Mouse (Mus musculus): ENCODE results near the gene Tmem199. TPM values are rescaled to one million over a fixed set of nuclear protein-coding genes. Genes with fewer than 3 reads are reported as not detected.
A peak's percentile ranks its signal among the peaks of the same experiment; 100 is the strongest.

The Tmem199 gene
- polyA plus RNA-seq (2015; fragmentation: Nextera tagmentation; extraction: Ambion mirVana) = 88.0 and 91.8 TPM in 2 replicates

DNA sequence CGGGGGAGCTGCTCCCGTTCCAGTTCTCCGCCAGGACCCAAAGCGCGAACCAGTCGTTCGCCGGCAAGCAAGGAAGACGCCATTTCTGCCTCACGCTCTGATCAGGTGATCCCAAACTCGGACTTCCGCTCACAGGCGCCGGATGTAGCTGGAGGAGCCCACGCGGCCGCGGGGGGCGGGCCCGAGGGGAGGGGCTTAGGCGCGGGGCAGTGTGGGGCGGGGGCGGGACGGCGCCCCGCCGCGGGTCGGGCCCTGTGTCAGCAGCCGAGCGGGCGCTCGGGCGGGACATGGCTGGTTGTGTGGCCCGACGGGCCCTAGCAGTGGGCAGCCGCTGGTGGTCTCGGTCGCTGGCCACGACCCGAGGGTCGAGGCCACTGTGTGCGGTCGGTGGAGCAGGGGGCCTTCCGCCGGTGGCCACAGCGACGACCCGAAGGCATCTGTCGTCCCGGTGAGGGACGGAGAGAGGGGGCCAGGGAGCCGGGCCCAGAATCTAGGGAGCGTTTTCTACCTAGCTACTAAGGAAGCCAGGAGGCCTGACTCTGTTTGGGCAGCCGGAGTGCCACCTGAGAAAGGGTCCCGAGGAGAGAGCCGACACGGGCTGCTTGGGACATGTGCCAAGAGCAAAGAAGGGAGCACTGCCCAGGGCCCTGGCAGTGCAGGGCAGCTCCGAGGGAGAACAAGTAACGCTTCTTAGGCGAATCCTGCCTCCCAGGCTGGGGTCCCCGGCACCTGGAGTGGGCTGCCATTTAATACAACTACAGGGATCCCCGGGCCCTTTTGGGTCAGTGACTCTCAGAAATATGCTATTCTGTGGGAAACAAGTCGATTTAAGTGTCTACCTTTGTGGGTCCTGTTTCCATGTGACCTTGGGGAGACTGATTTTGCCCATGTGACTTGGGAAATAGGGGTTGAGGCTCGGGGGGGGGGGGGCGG, at the start of gene Tmem199, which contains the start of gene Poldip2:
Tmem199 (minus strand) TSS at position 148 of the 933 bp plus-strand sequence.
Poldip2 (plus strand) TSS at position 169 of the 933 bp plus-strand sequence.
- Histone ChIP-seq H3K36me3 (peaks cover 38% of the 10 kb centered on the region), H3K4me1 (replicated peaks) (peaks cover 22% of the 10 kb centered on the region), H3K27ac (replicated peaks) (peak within 1 kb of the TSS; percentile 84), H3K4me3 (peak within 1 kb of the TSS; percentile 74), H3K9me3 (no peaks in the 10 kb centered on the region), H3K27me3 (no peaks in the 10 kb centered on the region), H3K4me2 (peak within 1 kb of the TSS; percentile 82), H3K9ac (peak within 1 kb of the TSS; percentile 91)
- peak; percentile 90 for ATAC-seq (ENCODE audit: low FRiP score, low read depth)
- under 1% methylated on average over 63 of the region's 67 CpGs for WGBS

DNA sequence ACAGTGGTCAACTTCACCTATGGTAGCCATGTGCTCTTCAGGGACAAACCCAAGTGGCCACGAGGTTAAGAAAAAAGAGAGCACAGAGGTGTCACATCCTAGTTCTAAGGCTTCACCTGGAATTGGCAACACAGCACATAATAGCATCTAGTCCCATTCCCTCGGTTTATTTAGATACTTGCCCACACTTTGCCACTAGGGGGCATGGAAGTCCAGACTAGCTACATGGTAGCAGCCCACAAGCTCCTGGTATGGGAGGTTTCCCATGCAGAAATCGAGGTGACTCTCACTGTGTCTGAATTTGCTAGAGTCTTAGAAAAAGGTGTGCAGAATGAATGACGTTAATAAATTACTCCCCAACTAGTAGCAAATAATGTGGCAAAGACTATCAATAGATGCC, 48.5 kb upstream of the Tmem199 start:
- no peaks in the 10 kb centered on the region for H3K36me3 ChIP-seq
- no peak overlapping the region for H3K9ac ChIP-seq
- peak; percentile 77 for ATAC-seq (ENCODE audit: low FRiP score, low read depth)
- no peak overlapping the region for H3K4me2 ChIP-seq
- H3K9me3 ChIP-seq = no peaks in the 10 kb centered on the region
- no peaks in the 10 kb centered on the region for H3K4me1 ChIP-seq (replicated peaks)
- no peaks in the 10 kb centered on the region for H3K27me3 ChIP-seq
- H3K27ac ChIP-seq (replicated peaks) = no peak overlapping the region
- H3K4me3 ChIP-seq = no peak overlapping the region
- WGBS = 16% methylated on average over 4 of the region's 4 CpGs

DNA sequence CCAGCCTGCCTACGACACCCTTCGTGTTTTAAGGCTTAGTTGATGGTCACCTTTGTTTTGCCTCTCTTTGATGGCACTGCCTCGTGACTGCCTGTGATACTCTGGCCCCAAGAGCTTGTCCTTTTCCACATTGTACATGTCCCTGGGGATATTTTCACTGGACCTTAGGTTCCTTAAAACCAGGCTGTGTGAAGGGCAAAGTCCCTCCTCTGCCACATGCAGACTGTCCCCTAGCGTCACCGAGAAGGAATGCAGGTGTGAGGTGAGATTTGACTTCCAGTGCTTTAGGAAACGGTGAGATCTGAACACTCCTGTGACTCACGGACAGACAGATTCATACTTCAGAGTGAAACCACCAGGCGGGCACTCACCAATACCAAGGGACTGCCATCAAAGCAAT, 45.3 kb upstream of the Tmem199 start:
- H3K36me3 ChIP-seq = no peaks in the 10 kb centered on the region
- H3K27ac ChIP-seq (replicated peaks) = no peak overlapping the region
- H3K9me3 ChIP-seq = no peaks in the 10 kb centered on the region
- ATAC-seq (ENCODE audit: low FRiP score, low read depth) = no peak
- WGBS = 64% methylated on average over 8 of the region's 8 CpGs
- no peaks in the 10 kb centered on the region for H3K4me1 ChIP-seq (replicated peaks)
- H3K9ac ChIP-seq = no peak overlapping the region
- H3K27me3 ChIP-seq = no peaks in the 10 kb centered on the region
- no peak overlapping the region for H3K4me2 ChIP-seq
- H3K4me3 ChIP-seq = no peak overlapping the region

DNA sequence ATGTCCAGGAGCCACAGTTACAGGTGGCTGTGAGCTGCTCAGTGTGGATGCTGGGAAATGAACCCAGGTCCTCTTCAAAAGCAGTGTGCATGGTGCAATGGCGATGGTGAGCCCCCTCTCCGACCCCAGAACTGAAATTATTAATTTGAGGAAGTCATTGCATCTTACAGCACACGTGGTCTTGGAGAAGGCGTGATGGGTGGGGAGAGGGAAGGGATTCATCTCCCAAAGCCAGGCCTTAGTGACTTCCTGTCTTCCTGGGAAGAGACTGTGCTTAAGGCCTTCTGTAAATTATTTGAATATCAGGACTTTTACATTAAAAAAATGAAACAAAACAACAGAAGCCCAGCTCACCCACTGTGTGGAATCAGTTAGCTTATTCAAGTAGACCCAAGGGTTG, 44.1 kb upstream of the Tmem199 start:
- WGBS = 82% methylated on average over 4 of the region's 4 CpGs
- Histone ChIP-seq H3K36me3 (no peaks in the 10 kb centered on the region), H3K9me3 (no peaks in the 10 kb centered on the region), H3K27me3 (no peaks in the 10 kb centered on the region), H3K4me3 (no peak overlapping the region), H3K27ac (replicated peaks) (no peak overlapping the region), H3K4me1 (replicated peaks) (0 out of 2 replicates have a peak, but pooled peaks cover 2% of the 10 kb centered on the region), H3K9ac (no peak overlapping the region), H3K4me2 (no peak overlapping the region)
- no peak for ATAC-seq (ENCODE audit: low FRiP score, low read depth)

DNA sequence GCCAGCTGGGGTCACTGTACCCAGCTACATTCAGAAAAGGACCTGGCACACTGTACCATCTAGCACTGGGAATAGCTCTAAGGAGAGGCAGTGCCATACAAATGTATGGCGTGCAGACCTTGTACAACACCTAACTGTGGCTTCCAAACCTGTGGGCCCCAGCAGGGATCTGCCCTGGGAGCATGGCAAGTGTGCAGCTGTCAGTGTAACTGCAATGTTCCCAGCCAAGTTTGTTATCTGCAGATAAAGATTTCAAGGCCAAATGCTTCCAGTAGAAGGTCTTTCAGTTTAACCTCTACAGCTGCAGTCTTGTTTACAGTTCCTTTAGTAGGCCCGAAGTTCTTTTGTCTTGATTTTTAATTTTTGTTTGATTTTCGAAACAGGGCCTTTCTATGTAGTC, 43.7 kb upstream of the Tmem199 start:
- H3K4me3 ChIP-seq = no peak overlapping the region
- H3K4me1 ChIP-seq (replicated peaks) = 0 out of 2 replicates have a peak, but pooled peaks cover 5% of the 10 kb centered on the region
- H3K9ac ChIP-seq = no peak overlapping the region
- H3K4me2 ChIP-seq = no peak overlapping the region
- H3K27me3 ChIP-seq = no peaks in the 10 kb centered on the region
- H3K36me3 ChIP-seq = no peaks in the 10 kb centered on the region
- ATAC-seq (ENCODE audit: low FRiP score, low read depth) = no peak
- H3K9me3 ChIP-seq = no peaks in the 10 kb centered on the region
- no peak overlapping the region for H3K27ac ChIP-seq (replicated peaks)
- 83% methylated on average over 3 of the region's 3 CpGs for WGBS

DNA sequence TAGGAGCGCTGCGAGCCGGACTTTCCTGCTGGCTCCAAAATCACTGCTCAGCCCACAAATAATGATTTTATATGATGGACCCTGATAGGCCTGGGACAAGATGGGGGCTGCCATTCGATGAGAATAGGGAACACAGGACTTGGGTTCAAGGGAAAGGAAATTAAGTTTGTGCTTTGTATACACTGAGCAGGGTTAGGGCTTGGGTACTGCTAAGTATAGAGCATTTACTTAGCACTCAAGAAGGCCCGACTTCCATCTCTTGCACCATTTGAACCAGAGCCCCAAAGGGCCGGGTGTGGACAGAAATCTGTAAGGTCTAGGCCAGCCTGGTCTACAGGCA, 39.1 kb upstream of the Tmem199 start:
- Histone ChIP-seq H3K9me3 (no peaks in the 10 kb centered on the region), H3K9ac (0 out of 2 replicates have a peak overlapping the region, but pooled peaks have one; percentile 40), H3K4me3 (peak overlapping the region; percentile 78), H3K27ac (replicated peaks) (peak overlapping the region; percentile 89), H3K36me3 (no peaks in the 10 kb centered on the region), H3K4me2 (peak overlapping the region; percentile 87), H3K27me3 (no peaks in the 10 kb centered on the region), H3K4me1 (replicated peaks) (peaks cover 22% of the 10 kb centered on the region)
- ATAC-seq (ENCODE audit: low FRiP score, low read depth) = peak; percentile 49
- WGBS = 38% methylated on average over 6 of the region's 6 CpGs

DNA sequence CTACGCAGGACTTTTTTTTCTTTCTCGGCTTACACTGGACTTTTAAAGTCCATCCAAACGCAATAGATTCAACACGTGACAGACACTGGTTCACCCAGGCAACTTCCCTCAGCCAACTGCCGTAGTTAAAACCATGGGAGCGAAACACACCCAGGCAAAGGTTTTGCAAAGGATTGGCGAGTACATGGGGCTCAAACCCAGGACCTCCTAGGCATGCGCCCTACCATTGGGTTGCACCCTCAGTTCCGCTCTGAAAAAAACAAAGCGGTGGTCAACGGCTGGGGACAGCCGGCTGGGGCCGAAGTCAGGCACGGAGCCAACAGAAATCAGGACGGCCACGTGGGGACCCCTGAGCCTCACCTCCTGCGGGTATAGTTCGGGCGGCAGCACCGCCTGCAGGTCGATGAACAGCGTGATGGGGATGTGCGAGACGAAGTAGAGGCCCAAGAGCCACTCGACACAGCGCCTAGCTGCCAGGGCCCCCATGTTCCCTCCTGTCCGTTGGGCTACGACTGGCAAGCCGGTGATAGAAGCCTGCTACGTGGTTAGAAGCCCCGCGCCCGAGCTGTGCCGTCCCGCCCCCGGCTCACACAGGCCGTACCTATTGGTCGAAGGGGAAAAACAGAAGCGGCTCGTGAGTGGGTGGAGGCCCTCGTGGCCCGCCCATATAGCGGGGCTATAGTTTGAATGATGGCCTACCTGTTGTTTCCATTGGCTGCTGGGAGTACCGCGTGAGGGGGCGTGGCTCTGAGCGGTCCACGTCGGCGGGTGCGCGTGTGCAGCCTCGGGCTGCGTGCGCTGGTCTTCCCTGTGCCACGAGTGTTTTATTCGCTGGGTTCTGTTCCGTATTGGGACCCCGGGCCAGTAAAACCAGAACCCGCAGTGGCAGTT, 38.4 kb upstream of the Tmem199 start, which contains the start of gene Tmem97:
Tmem97 (minus strand) TSS at position 610 of the 891 bp plus-strand sequence.
- peaks cover 22% of the 10 kb centered on the region for H3K4me1 ChIP-seq (replicated peaks)
- H3K9me3 ChIP-seq = no peaks in the 10 kb centered on the region
- no peaks in the 10 kb centered on the region for H3K27me3 ChIP-seq
- H3K4me2 ChIP-seq = peak within 1 kb of the TSS; percentile 87
- H3K4me3 ChIP-seq = peak within 1 kb of the TSS; percentile 78
- under 1% methylated on average over 60 of the region's 60 CpGs for WGBS
- peak; percentile 100 for ATAC-seq (ENCODE audit: low FRiP score, low read depth)
- H3K9ac ChIP-seq = peak within 1 kb of the TSS; percentile 60
- H3K27ac ChIP-seq (replicated peaks) = peak within 1 kb of the TSS; percentile 89
- H3K36me3 ChIP-seq = 0 out of 2 replicates have a peak, but pooled peaks cover 4% of the 10 kb centered on the region

DNA sequence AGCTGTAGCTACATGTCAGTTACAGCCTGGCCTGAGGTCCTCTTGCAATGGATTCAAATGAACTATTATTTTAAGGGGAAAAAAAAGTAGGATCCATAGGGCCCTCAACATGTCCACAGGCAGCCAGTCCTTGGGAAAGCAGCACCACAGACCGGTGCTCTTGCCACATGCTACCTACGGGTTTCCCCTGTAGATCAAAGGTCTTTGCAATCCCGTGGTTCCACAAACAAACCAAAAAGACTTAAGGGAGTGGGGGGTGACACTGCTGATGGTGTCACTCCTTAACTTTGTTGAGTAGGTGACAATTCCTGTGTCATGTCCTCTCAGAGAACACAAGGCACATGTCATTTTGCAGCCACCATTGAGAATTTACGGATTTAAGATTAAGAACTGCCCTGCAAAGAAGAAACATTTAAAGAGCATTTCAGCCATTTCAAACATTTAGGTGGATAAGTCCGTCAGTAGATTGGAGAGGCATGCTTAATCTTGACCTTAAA, 37.6 kb upstream of the Tmem199 start:
- ATAC-seq (ENCODE audit: low FRiP score, low read depth) = no peak
- Histone ChIP-seq H3K36me3 (peaks cover 4% of the 10 kb centered on the region; the same call in 1 of the 2 replicates), H3K4me2 (peak overlapping the region; percentile 87), H3K27me3 (no peaks in the 10 kb centered on the region), H3K4me3 (peak overlapping the region; percentile 78), H3K27ac (replicated peaks) (no peak overlapping the region), H3K9ac (peak overlapping the region; percentile 60; the same call in 1 of the 2 replicates), H3K4me1 (replicated peaks) (peaks cover 22% of the 10 kb centered on the region), H3K9me3 (no peaks in the 10 kb centered on the region)
- 19% methylated on average over 5 of the region's 5 CpGs for WGBS

DNA sequence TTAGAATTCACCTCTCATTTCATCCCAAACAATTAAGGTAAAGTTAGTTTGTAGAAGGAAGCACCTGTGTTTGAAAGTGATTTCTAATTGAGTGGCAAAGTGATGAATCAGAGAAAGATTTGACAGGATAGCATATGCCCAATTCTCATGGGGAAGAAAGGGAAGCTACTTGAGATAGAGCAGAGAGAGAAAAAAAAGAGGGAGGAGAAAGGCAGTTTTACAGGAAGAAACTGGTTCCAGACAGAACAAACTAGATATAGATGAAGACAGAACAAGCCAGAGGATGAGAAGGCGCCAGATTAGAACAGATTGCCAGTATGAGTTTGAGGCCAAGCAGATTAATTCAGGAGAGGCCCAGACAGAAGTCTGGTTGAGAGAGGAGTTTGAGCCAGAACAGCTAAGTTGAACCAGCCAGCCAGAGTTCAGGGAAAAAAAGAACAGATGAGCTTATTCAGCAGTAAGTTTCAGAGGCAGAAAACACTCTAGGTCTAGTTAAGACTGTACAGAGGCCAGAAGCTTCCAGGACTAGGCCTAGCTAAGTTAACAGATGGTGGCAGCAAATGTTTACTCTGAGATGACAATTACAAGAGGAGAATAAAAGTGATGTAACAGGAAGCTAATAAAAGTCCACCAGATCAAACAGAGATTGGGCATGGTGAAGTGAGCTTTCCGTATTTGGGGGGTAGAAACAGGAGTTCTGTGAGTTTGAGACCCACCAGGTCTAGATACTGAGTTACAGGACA, 35.9 kb upstream of the Tmem199 start:
- no peaks in the 10 kb centered on the region for H3K27me3 ChIP-seq
- no peak overlapping the region for H3K9ac ChIP-seq
- no peak overlapping the region for H3K4me3 ChIP-seq
- no peak for ATAC-seq (ENCODE audit: low FRiP score, low read depth)
- no peak overlapping the region for H3K4me2 ChIP-seq
- 95% methylated on average over 2 of the region's 2 CpGs for WGBS
- H3K4me1 ChIP-seq (replicated peaks) = peaks cover 22% of the 10 kb centered on the region
- H3K27ac ChIP-seq (replicated peaks) = no peak overlapping the region
- H3K9me3 ChIP-seq = no peaks in the 10 kb centered on the region
- peaks cover 11% of the 10 kb centered on the region for H3K36me3 ChIP-seq

DNA sequence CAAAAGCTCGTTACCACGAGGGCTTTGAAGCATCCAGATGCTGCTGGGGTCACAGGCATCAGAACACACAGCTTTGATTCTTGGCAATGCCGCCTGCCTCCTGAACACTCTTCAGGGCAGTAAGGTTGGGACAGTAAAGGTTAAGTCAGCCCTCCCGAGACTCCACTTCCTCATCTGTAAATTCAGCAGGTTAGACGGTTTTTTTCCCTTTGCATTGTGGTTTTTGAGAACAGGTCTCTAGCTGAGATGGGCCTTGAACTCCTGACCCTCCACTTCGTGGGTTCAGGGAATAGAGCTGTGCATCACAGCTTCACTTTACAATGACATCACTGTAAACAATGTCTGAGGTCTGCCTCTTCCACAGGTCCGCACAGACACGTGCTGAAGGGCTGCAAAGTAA, 33.2 kb upstream of the Tmem199 start:
- Histone ChIP-seq H3K4me2 (no peak overlapping the region), H3K27me3 (no peaks in the 10 kb centered on the region), H3K9me3 (no peaks in the 10 kb centered on the region), H3K36me3 (peaks cover 28% of the 10 kb centered on the region), H3K9ac (no peak overlapping the region), H3K27ac (replicated peaks) (no peak overlapping the region), H3K4me1 (replicated peaks) (peaks cover 18% of the 10 kb centered on the region), H3K4me3 (no peak overlapping the region)
- ATAC-seq (ENCODE audit: low FRiP score, low read depth) = no peak
- WGBS = 73% methylated on average over 8 of the region's 8 CpGs

DNA sequence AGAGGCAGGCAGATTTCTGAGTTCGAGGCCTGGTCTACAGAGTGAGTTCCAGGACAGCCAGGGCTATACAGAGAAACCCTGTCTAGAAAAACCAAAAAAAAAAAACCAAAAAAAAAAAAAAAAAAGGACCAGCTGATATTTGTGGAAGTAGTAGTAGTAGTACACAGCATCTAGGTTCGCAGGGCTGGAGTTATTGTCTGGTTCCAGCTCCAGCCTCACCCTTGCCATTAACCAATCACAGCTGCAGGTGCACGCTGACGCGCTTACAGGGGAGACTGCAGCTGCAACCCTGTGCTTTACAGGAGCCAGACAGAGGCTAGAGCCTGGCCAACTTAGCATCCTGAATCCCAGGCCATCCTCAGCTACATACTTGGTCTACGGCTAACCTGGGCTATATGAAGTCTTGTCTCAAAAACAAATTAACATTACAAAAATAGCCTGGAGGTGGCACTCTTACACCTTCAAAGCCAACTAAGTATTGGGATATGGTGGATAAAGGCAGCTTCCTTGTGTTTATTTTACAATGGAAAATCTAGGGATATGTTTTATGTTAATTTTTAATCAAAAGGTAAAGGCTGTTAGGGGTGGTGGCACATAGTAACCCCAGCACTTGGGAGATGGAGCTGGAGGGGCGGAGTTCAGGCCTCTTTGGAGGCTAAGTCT, 32.6 kb upstream of the Tmem199 start:
- Histone ChIP-seq H3K9me3 (no peaks in the 10 kb centered on the region), H3K4me1 (replicated peaks) (peaks cover 12% of the 10 kb centered on the region), H3K36me3 (peaks cover 34% of the 10 kb centered on the region), H3K4me2 (no peak overlapping the region), H3K4me3 (no peak overlapping the region), H3K27ac (replicated peaks) (no peak overlapping the region), H3K27me3 (no peaks in the 10 kb centered on the region), H3K9ac (no peak overlapping the region)
- no peak for ATAC-seq (ENCODE audit: low FRiP score, low read depth)
- 94% methylated on average over 7 of the region's 7 CpGs for WGBS
